14 mouse cellular contexts compared by ENCODE assay signal in the genomic region with DNA sequence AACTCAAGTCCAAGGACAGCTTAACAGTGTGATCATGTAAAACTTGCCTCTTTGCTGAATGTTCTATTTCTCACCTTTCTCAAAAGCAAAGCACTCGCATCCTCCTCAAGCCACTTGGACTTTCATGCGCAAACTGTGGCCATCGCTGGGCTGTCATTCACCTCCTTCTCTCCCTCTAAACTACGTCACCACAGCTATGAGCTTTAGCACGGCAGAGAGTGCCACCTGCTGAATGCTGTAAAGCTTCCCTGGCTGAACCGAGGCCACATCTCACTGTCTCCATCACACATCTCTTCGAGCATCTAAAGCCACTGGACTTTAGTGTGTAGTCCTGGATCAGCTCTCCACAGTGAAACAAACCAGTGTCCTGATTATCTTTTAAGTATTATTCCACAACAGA.
DNase-seq lines count a peak whose midpoint lies in the region; ATAC-seq and TF ChIP-seq lines count a peak whose summit lies in the region.
"Had no signal": no experiment of that assay in that cellular context is flagged by ENCODE, and none has a peak within 500 bp of the region (broad histone marks: within the 10 kb centered on the region; RNA-seq: fewer than 3 reads in every experiment).

No protein-coding gene starts in this region.

- WGBS in kidney, postnatal 0 days = 76% methylated on average over 7 of the region's 7 CpGs
- 81% methylated on average over 7 of the region's 7 CpGs for WGBS in midbrain, embryonic 14.5 days
- WGBS in midbrain, embryonic 15.5 days = 70% methylated on average over 7 of the region's 7 CpGs

- no peak overlapping the region for H3K4me3 ChIP-seq in kidney, postnatal 0 days (replicated peaks; ENCODE audit: low read depth, low read length)
- H3K4me3 ChIP-seq in midbrain, embryonic 14.5 days (replicated peaks; ENCODE audit: low read depth, low read length) = no peak overlapping the region
- H3K4me3 ChIP-seq in midbrain, embryonic 15.5 days = no peak overlapping the region
- H3K4me3 ChIP-seq: erythroblast, embryonic 14.5 days; neural tube, embryonic 12.5 days had no signal

- H3K36me3 ChIP-seq in kidney, postnatal 0 days (ENCODE audit: insufficient read depth, low read length) = peaks cover 33% of the 10 kb centered on the region; the same call in 1 of the 2 replicates
- peaks cover 33% of the 10 kb centered on the region for H3K36me3 ChIP-seq in midbrain, embryonic 14.5 days (ENCODE audit: control insufficient read depth, insufficient read depth, low read length)
- 0 out of 2 replicates have a peak, but pooled peaks cover 3% of the 10 kb centered on the region for H3K36me3 ChIP-seq in midbrain, embryonic 15.5 days (replicated peaks)

- no peaks in the 10 kb centered on the region for H3K9me3 ChIP-seq in kidney, postnatal 0 days (replicated peaks; ENCODE audit: low read length)
- no peaks in the 10 kb centered on the region for H3K9me3 ChIP-seq in midbrain, embryonic 14.5 days (ENCODE audit: control insufficient read depth, low read length)
- H3K9me3 ChIP-seq in midbrain, embryonic 15.5 days = no peaks in the 10 kb centered on the region
- H3K9me3 ChIP-seq: neural tube, embryonic 12.5 days had no signal

- no peak overlapping the region for H3K4me2 ChIP-seq in kidney, postnatal 0 days (ENCODE audit: low read length)
- H3K4me2 ChIP-seq in midbrain, embryonic 14.5 days (ENCODE audit: low read length) = no peak overlapping the region
- no peak overlapping the region for H3K4me2 ChIP-seq in midbrain, embryonic 15.5 days
- H3K4me2 ChIP-seq: liver, embryonic 11.5 days; midbrain, embryonic 11.5 days; neural tube, embryonic 12.5 days had no signal

- no peaks in the 10 kb centered on the region for H3K4me1 ChIP-seq in kidney, postnatal 0 days (replicated peaks; ENCODE audit: insufficient read depth, low read length)
- no peaks in the 10 kb centered on the region for H3K4me1 ChIP-seq in midbrain, embryonic 14.5 days (ENCODE audit: control insufficient read depth, insufficient read depth, low read length)
- no peaks in the 10 kb centered on the region for H3K4me1 ChIP-seq in midbrain, embryonic 15.5 days
- H3K4me1 ChIP-seq: neural tube, embryonic 12.5 days had no signal

- H3K27ac ChIP-seq in kidney, postnatal 0 days = no peak overlapping the region
- H3K27ac ChIP-seq in midbrain, embryonic 14.5 days (replicated peaks; ENCODE audit: low read depth, low read length) = no peak overlapping the region
- no peak overlapping the region for H3K27ac ChIP-seq in midbrain, embryonic 15.5 days
- H3K27ac ChIP-seq: neural tube, embryonic 12.5 days had no signal

- H3K27me3 ChIP-seq in kidney, postnatal 0 days (ENCODE audit: insufficient read depth, low read length) = no peaks in the 10 kb centered on the region
- H3K27me3 ChIP-seq in midbrain, embryonic 14.5 days (ENCODE audit: control insufficient read depth, insufficient read depth, low read length) = no peaks in the 10 kb centered on the region
- H3K27me3 ChIP-seq in midbrain, embryonic 15.5 days (replicated peaks) = no peaks in the 10 kb centered on the region
- H3K27me3 ChIP-seq: neural tube, embryonic 12.5 days had no signal

- peak; percentile 29 to 66 for DNase-seq in frontal cortex, adult 2 months (ENCODE audit: extremely low spot score in 1 of 2, low spot score in 1 of 2)
- DNase-seq in frontal cortex, postnatal 14 days (ENCODE audit: low spot score in 2 of 2) = no peak
- no peak for DNase-seq in kidney, postnatal 0 days (ENCODE audit: low spot score)
- DNase-seq in kidney, postnatal 10 days = no peak
- peak; percentile 54 for DNase-seq in midbrain, embryonic 14.5 days
- DNase-seq in right cerebral cortex, postnatal 25 days = peak; percentile 40
- DNase-seq in B cell, adult 2 months = no peak
- DNase-seq: gastrocnemius, postnatal 14 days; kidney, postnatal 14 days had no signal

- H3K9ac ChIP-seq in kidney, postnatal 0 days (ENCODE audit: low read depth, low read length) = no peak overlapping the region
- H3K9ac ChIP-seq in midbrain, embryonic 14.5 days (replicated peaks; ENCODE audit: low read length) = no peak overlapping the region
- no peak overlapping the region for H3K9ac ChIP-seq in midbrain, embryonic 15.5 days
- H3K9ac ChIP-seq: neural tube, embryonic 12.5 days had no signal

- ATAC-seq in kidney, postnatal 0 days (replicated peaks; ENCODE audit: low FRiP score, low read depth) = no peak
- no peak for ATAC-seq in midbrain, embryonic 14.5 days (ENCODE audit: low FRiP score, low TSS enrichment)
- ATAC-seq in midbrain, embryonic 15.5 days (replicated peaks) = no peak

- peak; percentile 28; the same call in 1 of the 2 replicates for TF ChIP-seq CTCF in kidney, postnatal 0 days (IDR thresholded peaks at IDR 0.05; ENCODE audit: low read depth)

Comparison
In these comparisons a context has a peak if more than half of its experiments do, and no peak if none do; other contexts are left out.
1. DNase-seq: peak in frontal cortex, adult 2 months (2 of 2), midbrain, embryonic 14.5 days (single experiment) and right cerebral cortex, postnatal 25 days (single experiment); none in frontal cortex, postnatal 14 days (0 of 2), kidney, postnatal 0 days (single experiment), kidney, postnatal 10 days (single experiment) and B cell, adult 2 months (0 of 2).